Mouse (Mus musculus) liver, embryonic 13.5 days (tissue): ENCODE results near the gene Gm10309. TPM values are rescaled to one million over a fixed set of nuclear protein-coding genes. Genes with fewer than 3 reads are reported as not detected.
A peak's percentile ranks its signal among the peaks of the same experiment; 100 is the strongest.

Experiments
- ATAC-seq: fragments of 200-750 bp; cut with Nextera tagmentation; 2 replicates; pipeline ENCODE4 v1.8.0; 2017; ENCODE audit warnings: low read depth, mild to moderate bottlenecking, moderate number of reproducible peaks, moderate library complexity
- DNase-seq: peaks from one replicate; pipeline ENCODE4 v3.0.0; 2022
- H3K27ac ChIP-seq: fragments of 300-500 bp; sonication (generic); 2 replicates; pipeline ENCODE4 v1.5.1; 2015; ENCODE audit warnings: moderate library complexity, mild to moderate bottlenecking, inconsistent platforms
- H3K27me3 ChIP-seq: fragments of 300-500 bp; sonication (generic); 2 replicates; pipeline ENCODE4 v1.6.1; 2015; ENCODE audit warnings: mild to moderate bottlenecking, inconsistent platforms
- H3K36me3 ChIP-seq: fragments of 300-500 bp; sonication (generic); 2 replicates; pipeline ENCODE4 v1.6.1; 2015; ENCODE audit warnings: mild to moderate bottlenecking, inconsistent platforms
- H3K4me1 ChIP-seq: fragments of 300-500 bp; sonication (generic); replicated peaks from 2 replicates; pipeline ENCODE4 v1.6.1; 2015; ENCODE audit warnings: inconsistent platforms
- H3K4me2 ChIP-seq: fragments of 300-500 bp; sonication (generic); 2 replicates; pipeline ENCODE4 v1.6.1; 2015; ENCODE audit warnings: inconsistent platforms, mild to moderate bottlenecking, moderate library complexity
- H3K4me3 ChIP-seq: fragments of 300-500 bp; sonication (generic); replicated peaks from 2 replicates; pipeline ENCODE4 v1.5.1; 2015; ENCODE audit warnings: mild to moderate bottlenecking, inconsistent platforms
- H3K9ac ChIP-seq: fragments of 300-500 bp; sonication (generic); 2 replicates; pipeline ENCODE4 v1.6.1; 2015; ENCODE audit warnings: mild to moderate bottlenecking, inconsistent platforms
- H3K9me3 ChIP-seq: fragments of 300-500 bp; sonication (generic); replicated peaks from 2 replicates; pipeline ENCODE4 v1.6.1; 2016; ENCODE audit warnings: inconsistent platforms
- WGBS: fragments of 180-500 bp; shearing (Covaris S2); methylation state at CpG from one replicate; pipeline ENCODE4 v1.1.7; 2015; ENCODE audit not compliant: insufficient replicate concordance; 5-methylcytosine and 5-hydroxymethylcytosine counted together
- polyA plus RNA-seq: library from polyadenylated mRNA; unstranded; fragments of >200 nt; fragmentation: Nextera tagmentation; extraction: Ambion mirVana; gene quantifications from 2 replicates; pipeline ENCODE4 v1.2.1, GENCODE M21; 2015

Gm10309 gene
- polyA plus RNA-seq, 1 experiment from 2014 or later, result not detected

DNA sequence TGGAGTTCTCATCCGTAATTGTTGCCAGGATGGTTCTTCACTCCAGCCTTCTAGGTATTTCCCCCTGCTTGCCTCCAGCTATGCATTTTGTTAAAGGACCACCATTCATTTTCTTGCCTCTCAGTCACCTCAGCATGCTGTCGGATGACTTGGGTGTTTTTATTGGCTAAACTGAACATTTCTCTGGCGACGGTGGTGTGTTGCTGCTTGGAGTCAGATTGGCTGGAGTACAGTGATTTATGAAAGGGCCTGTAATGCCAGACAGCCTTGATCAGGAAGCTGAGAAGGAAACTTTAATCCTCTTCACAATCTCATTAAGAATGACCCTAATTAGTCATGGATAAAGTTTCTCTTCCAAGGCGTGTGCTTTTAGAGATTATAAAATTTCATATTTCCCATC is 4.8 kb upstream of the Gm10309 start:
- no peak overlapping the region for H3K9ac ChIP-seq
- ATAC-seq, result no peak
- H3K27me3 ChIP-seq, result no peaks in the 10 kb centered on the region
- no peaks in the 10 kb centered on the region for H3K36me3 ChIP-seq
- no peak overlapping the region for H3K27ac ChIP-seq
- H3K4me1 ChIP-seq, result no peaks in the 10 kb centered on the region
- WGBS, result 61% methylated on average over 5 of the region's 5 CpGs
- DNase-seq, result no peak
- no peak overlapping the region for H3K4me3 ChIP-seq
- H3K9me3 ChIP-seq, result no peaks in the 10 kb centered on the region
- H3K4me2 ChIP-seq, result no peak overlapping the region

- Histone ChIP-seq H3K36me3 (no peaks in the 10 kb centered on the region), H3K9ac (no peak overlapping the region), H3K27ac (no peak overlapping the region), H3K4me1 (no peaks in the 10 kb centered on the region), H3K4me2 (no peak overlapping the region), H3K9me3 (no peaks in the 10 kb centered on the region), H3K4me3 (no peak overlapping the region), H3K27me3 (no peaks in the 10 kb centered on the region)
- ATAC-seq (no peak), DNase-seq (no peak)
- WGBS, result 65% methylated on average over 3 of the region's 3 CpGs
These were observed 3.1 kb upstream of the Gm10309 start for GRCm38 (mm10) chr17:86508212-86508490.

DNA sequence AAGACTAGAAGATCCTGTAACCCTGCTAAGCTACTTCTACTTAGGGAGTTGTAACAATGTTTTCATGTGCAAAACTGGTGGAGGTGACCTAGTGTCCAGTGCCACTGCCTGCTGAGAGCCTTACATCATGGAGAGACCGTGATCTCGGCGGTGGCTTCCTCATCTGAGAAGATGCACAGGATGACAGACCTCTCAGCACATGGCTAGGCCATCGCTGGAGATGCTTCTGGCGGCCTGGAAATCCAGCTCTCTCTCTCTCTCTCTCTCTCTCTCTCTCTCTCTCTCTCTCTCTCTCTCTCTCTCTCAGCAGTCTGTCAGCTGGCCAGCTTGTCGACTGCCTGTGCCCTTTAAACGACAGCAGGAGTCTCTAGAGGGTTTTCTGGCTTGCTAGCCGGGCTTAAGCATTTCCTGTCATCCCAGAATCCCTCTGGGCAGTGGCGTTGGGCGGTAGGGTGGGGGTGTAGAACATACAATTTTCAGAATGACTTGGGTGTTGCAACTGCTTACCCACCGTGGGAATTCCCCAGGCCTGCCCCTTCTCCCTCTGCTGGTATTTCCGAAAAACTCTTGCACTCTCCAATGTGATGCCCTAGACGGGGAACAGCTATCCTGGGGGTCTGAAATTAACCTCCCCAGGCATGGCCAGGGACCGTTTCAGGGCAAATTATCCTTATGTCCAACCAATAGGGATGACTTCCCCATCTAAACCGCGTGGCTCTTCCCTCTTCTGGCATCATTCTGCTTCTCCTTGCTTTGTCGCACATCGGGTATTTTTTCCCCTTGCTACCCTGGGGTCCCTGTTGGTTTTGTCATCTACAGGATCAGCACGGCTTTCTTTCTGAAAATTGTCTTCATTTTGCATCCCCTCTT is 2.5 kb upstream of the Gm10309 start:
- no peak for DNase-seq
- no peaks in the 10 kb centered on the region for H3K36me3 ChIP-seq
- no peaks in the 10 kb centered on the region for H3K9me3 ChIP-seq
- no peak overlapping the region for H3K4me2 ChIP-seq
- no peak for ATAC-seq
- no peak overlapping the region for H3K9ac ChIP-seq
- no peaks in the 10 kb centered on the region for H3K27me3 ChIP-seq
- 53% methylated on average over 19 of the region's 19 CpGs for WGBS
- no peak overlapping the region for H3K27ac ChIP-seq
- H3K4me3 ChIP-seq, result no peak overlapping the region
- H3K4me1 ChIP-seq, result no peaks in the 10 kb centered on the region

DNA sequence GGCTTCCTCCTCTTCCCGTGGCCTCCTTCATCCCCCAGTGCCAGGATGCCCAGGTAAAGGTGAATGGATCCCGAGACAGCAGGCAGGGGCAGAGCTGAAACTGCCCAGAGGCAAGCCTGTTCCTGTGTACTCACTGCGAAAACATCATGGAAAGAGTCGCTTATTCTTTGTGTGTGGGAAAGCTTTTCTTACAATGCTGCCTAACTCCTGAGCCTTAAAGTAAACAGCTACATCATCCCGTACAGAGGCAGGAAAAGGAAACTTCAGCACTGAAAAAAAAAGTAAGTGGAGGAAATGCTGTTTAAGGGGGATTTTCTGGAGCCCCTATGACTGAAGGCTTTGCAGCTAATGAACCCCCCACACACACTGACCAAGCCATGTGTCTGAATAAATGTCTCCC is 1.8 kb upstream of the Gm10309 start:
- Histone ChIP-seq H3K36me3 (no peaks in the 10 kb centered on the region), H3K4me3 (no peak overlapping the region), H3K9me3 (no peaks in the 10 kb centered on the region), H3K4me1 (no peaks in the 10 kb centered on the region), H3K9ac (no peak overlapping the region), H3K27ac (no peak overlapping the region), H3K27me3 (no peaks in the 10 kb centered on the region), H3K4me2 (no peak overlapping the region)
- 32% methylated on average over 5 of the region's 5 CpGs for WGBS
- DNase-seq (no peak), ATAC-seq (no peak)

DNA sequence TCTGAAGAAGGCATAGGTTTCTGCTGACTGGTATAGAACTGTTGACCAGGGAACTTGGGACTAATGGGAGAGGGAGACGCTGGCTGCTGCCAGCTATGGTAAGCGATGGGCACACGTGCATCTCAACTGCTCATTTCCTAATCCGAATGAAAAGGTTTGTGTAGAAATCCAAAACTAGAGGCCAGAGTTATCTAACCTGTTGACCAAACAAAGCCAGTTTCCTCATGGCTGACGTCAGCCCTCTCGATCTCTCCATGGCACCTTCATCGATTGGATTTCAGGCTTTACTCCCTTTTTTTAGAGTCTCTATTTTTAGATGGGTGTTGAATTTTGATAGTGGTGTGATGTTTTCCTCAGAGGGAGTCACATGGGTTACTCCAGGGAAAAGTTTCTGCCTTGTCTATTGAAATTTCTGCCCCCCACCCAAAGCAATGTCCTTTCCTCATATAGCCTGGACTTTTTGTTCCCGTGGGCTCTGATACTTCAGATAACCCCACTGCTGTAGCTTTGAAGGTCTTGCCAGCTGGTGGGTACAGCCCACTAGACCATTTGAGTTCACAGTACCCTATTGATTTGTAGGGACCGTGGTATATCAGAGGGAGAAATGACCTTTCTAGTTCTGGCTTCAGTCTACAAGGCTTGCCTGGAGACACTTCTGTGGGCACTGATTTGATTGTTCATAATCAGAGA is 1.7 kb downstream of the Gm10309 start:
- H3K36me3 ChIP-seq, result no peaks in the 10 kb centered on the region
- no peaks in the 10 kb centered on the region for H3K27me3 ChIP-seq
- DNase-seq (no peak), ATAC-seq (no peak)
- no peak overlapping the region for H3K4me2 ChIP-seq
- H3K9me3 ChIP-seq, result no peaks in the 10 kb centered on the region
- WGBS, result 67% methylated on average over 9 of the region's 9 CpGs
- no peak overlapping the region for H3K27ac ChIP-seq
- H3K9ac ChIP-seq, result no peak overlapping the region
- H3K4me1 ChIP-seq, result no peaks in the 10 kb centered on the region
- no peak overlapping the region for H3K4me3 ChIP-seq

DNA sequence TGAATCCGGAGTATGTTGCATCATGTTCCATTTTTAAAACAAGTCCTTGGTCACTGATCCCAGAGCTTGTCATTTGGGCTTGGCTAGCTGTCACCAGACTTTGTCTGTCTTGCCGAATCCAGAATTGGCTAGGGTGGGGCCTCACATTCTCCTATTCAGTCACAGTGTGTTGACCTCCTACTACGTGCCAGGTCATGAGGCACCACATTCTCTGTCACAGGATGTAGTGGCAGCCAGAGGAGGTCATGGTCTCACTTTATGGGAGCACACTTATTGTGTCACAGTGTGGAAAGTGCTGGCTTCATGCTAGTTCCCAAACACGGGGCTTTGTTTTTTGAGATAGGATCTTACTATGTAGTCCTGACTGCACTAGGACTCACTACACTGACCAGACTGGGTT is 3.6 kb downstream of the Gm10309 start:
- Histone ChIP-seq H3K4me2 (no peak overlapping the region), H3K27me3 (no peaks in the 10 kb centered on the region)
- WGBS, result 64% methylated on average over 4 of the region's 4 CpGs

GRCm38 (mm10) chr17:86499359-86500045 is 5.5 kb downstream of the Gm10309 start:
- Histone ChIP-seq H3K36me3 (no peaks in the 10 kb centered on the region), H3K9ac (no peak overlapping the region)
- no peak for DNase-seq

More for the DNA sequence above, 3.6 kb downstream of the Gm10309 start:
- ATAC-seq (no peak), DNase-seq (no peak)
- H3K9ac ChIP-seq, result no peak overlapping the region
- no peaks in the 10 kb centered on the region for H3K4me1 ChIP-seq
- no peak overlapping the region for H3K27ac ChIP-seq
- no peaks in the 10 kb centered on the region for H3K36me3 ChIP-seq
- no peak overlapping the region for H3K4me3 ChIP-seq
- H3K9me3 ChIP-seq, result no peaks in the 10 kb centered on the region

DNA sequence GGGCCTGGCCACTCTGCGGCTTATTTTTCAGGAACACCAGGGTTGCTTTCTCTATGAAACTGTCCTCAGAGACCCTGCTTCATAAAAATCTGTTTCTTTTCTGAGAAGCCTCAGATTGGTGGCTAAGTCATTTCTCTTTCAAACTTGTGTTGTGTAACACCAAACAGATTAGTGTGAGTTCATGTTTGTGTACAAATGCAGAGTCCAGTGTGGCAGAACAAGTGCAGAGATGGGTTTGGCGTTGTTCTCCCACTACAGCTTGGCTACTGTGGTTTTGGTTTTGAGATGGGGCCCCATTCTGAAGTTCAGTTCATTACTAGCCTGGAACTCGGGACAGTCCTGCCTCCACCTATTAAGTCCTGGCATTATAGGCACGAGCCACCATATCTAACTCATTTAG is 7.7 kb downstream of the Gm10309 start:
- no peak overlapping the region for H3K9ac ChIP-seq
- H3K27ac ChIP-seq, result no peak overlapping the region
- no peak for DNase-seq
- H3K27me3 ChIP-seq, result no peaks in the 10 kb centered on the region
- no peak for ATAC-seq
- H3K4me2 ChIP-seq, result no peak overlapping the region
- H3K9me3 ChIP-seq, result no peaks in the 10 kb centered on the region
- peaks cover 26% of the 10 kb centered on the region for H3K4me1 ChIP-seq
- H3K36me3 ChIP-seq, result no peaks in the 10 kb centered on the region
- no peak overlapping the region for H3K4me3 ChIP-seq
- 60% methylated on average over 4 of the region's 4 CpGs for WGBS

More at GRCm38 (mm10) chr17:86499359-86500045, 5.5 kb downstream of the Gm10309 start:
- Histone ChIP-seq H3K27ac (no peak overlapping the region; the same call in 1 of the 2 replicates), H3K4me2 (no peak overlapping the region), H3K9me3 (no peaks in the 10 kb centered on the region), H3K27me3 (no peaks in the 10 kb centered on the region), H3K4me3 (no peak overlapping the region), H3K4me1 (peaks cover 5% of the 10 kb centered on the region)
- 54% methylated on average over 15 of the region's 15 CpGs for WGBS
- ATAC-seq, result no peak

GRCm38 (mm10) chr17:86496123-86496771 is 8.8 kb downstream of the Gm10309 start:
- H3K9me3 ChIP-seq, result no peaks in the 10 kb centered on the region
- H3K4me3 ChIP-seq, result no peak overlapping the region
- WGBS, result 71% methylated on average over 9 of the region's 9 CpGs
- no peak overlapping the region for H3K9ac ChIP-seq
- H3K4me1 ChIP-seq, result peaks cover 31% of the 10 kb centered on the region
- H3K27me3 ChIP-seq, result no peaks in the 10 kb centered on the region
- H3K36me3 ChIP-seq, result no peaks in the 10 kb centered on the region
- ATAC-seq (no peak), DNase-seq (no peak)
- no peak overlapping the region for H3K4me2 ChIP-seq
- no peak overlapping the region for H3K27ac ChIP-seq

DNA sequence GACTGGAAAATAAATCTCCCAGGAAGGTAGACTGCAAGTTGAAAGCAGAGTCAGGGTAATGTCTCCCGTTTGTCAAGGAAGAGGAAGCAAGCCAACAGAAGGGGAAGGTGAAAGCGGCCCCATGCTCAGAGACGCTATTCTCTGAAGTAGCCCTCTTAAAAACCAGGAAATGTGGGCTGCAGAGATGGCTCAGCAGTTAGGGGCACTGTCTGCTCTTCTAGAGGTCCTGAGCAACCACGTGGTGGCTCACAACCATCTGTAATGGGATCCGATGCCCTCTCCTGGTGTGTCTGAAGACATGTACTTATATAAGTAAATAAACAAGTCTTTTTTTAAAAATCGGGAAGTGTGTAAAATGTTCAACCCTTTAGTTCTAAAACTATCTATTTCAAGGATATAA is 10.1 kb downstream of the Gm10309 start:
- Histone ChIP-seq H3K36me3 (no peaks in the 10 kb centered on the region), H3K4me1 (peaks cover 31% of the 10 kb centered on the region), H3K4me3 (no peak overlapping the region), H3K27ac (peak overlapping the region; percentile 54; the same call in 1 of the 2 replicates), H3K9me3 (no peaks in the 10 kb centered on the region), H3K4me2 (peak overlapping the region; percentile 28; the same call in 1 of the 2 replicates), H3K27me3 (no peaks in the 10 kb centered on the region), H3K9ac (no peak overlapping the region)
- peak; percentile 48 for ATAC-seq
- no peak for DNase-seq
- 17% methylated on average over 6 of the region's 6 CpGs for WGBS

GRCm38 (mm10) chr17:86494494-86494893 is 10.5 kb downstream of the Gm10309 start:
- Histone ChIP-seq H3K4me2 (peak overlapping the region; percentile 28; the same call in 1 of the 2 replicates), H3K4me3 (no peak overlapping the region), H3K36me3 (no peaks in the 10 kb centered on the region), H3K27me3 (no peaks in the 10 kb centered on the region), H3K9me3 (no peaks in the 10 kb centered on the region), H3K4me1 (peaks cover 31% of the 10 kb centered on the region), H3K27ac (peak overlapping the region; percentile 54; the same call in 1 of the 2 replicates), H3K9ac (no peak overlapping the region)
- DNase-seq (no peak), ATAC-seq (peak; percentile 56; the same call in 1 of the 2 replicates)
- WGBS, result 31% methylated on average over 6 of the region's 6 CpGs
